8 mouse cellular contexts compared by ENCODE assay signal in genomic region chr1:88745256-88745655, GRCm38 (mm10). TPM values are rescaled to one million over a fixed set of nuclear protein-coding genes. Genes with fewer than 3 reads are reported as not detected.
DNase-seq lines count a peak whose midpoint lies in the region; ATAC-seq and TF ChIP-seq lines count a peak whose summit lies in the region.

No protein-coding gene starts in this region.

- intact Hi-C loops in gastrocnemius, adult 2 months (cut with DNase I), result loop anchor here (1.0 to 10.0 kb wide), 3 partner anchors 449 to 882 kb away; no protein-coding TSS in a partner anchor

- peak overlapping the region; percentile 28; the same call in 1 of the 2 replicates for H3K4me3 ChIP-seq in gastrocnemius, adult 2 months

- ATAC-seq in megakaryocyte progenitor cell, adult 5-6 weeks (replicated peaks; ENCODE audit: poor library complexity), result peak; percentile 96

- H3K27ac ChIP-seq in gastrocnemius, adult 2 months, result no peak overlapping the region

- DNase-seq in adipocyte (ENCODE audit: low spot score), result peak; percentile 90
- peak; percentile 61 to 83 for DNase-seq in cerebellum, postnatal 4 days (ENCODE audit: low spot score in 2 of 2)
- DNase-seq in gastrocnemius, adult 2 months, result peak; percentile 73
- DNase-seq in hindlimb bud, embryonic 11.5 days (ENCODE audit: extremely low spot score, low read depth, low spot score), result peak; percentile 63
- DNase-seq in left cerebral cortex, adult 18-20 months (ENCODE audit: low spot score in 2 of 2), result peak; percentile 79 to 81
- peak; percentile 87 to 90 for DNase-seq in right cerebral cortex, adult 2 months (ENCODE audit: low spot score in 2 of 2)
- DNase-seq in urinary bladder, postnatal 36 days (ENCODE audit: low spot score in 2 of 2), result peak; percentile 60 to 76

- peak; percentile 97 for TF ChIP-seq CTCF in gastrocnemius, adult 2 months (IDR thresholded peaks at IDR 0.05)

RNA-seq across cellular contexts. Expression of gene Arl4c, which starts 43.2 kb away (rescaled TPM):
- total RNA-seq in gastrocnemius, adult 2 months (2021), result under 1 TPM; 0.48 to 0.56 TPM
- total RNA-seq in left cerebral cortex, adult 18-20 months (2021), result 10 to 100 TPM; 37.8 to 40.1 TPM
- 3.3 and 5.5 TPM in 2 replicates for total RNA-seq in megakaryocyte progenitor cell, adult 5-6 weeks (2015)
- 4.5 and 5.0 TPM in 2 replicates for total RNA-seq in megakaryocyte progenitor cell, adult 5-6 weeks (2017)

Comparison
In these comparisons a context has a peak if more than half of its experiments do, and no peak if none do; other contexts are left out.
1. RNA of gene Arl4c, which starts 43.2 kb away (total RNA-seq): 37.8 to 40.1 TPM in left cerebral cortex, adult 18-20 months; 3.3 to 5.5 TPM in megakaryocyte progenitor cell, adult 5-6 weeks and 0.48 to 0.56 TPM in gastrocnemius, adult 2 months; every median in the first group is over 4 times any median in the second.
2. Peak in every context shown above with its lines, with median percentiles within 50 percentile points of each other: DNase-seq.